Comparison of ENCODE assay signal across 20 mouse cellular contexts in genomic region chr17:5869461-5869860, GRCm38 (mm10). TPM values are rescaled to one million over a fixed set of nuclear protein-coding genes. Genes with fewer than 3 reads are reported as not detected.
A peak's percentile ranks its signal among the peaks of the same experiment; 100 is the strongest.
DNase-seq lines count a peak whose midpoint lies in the region.
"Had no signal": no experiment of that assay in that cellular context is flagged by ENCODE, and none has a peak within 500 bp of the region (broad histone marks: within the 10 kb centered on the region; RNA-seq: fewer than 3 reads in every experiment).

No protein-coding gene starts in this region.

- H3K4me3 ChIP-seq in brown adipose tissue, adult 24 weeks (ENCODE audit: insufficient read depth, low read depth, low read length): no peak overlapping the region
- H3K4me3 ChIP-seq: embryonic facial prominence, embryonic 10.5 days; forebrain, embryonic 13.5 days; gastrocnemius, adult 2 months; heart, embryonic 10.5 days; hindbrain, embryonic 13.5 days had no signal

- H3K27ac ChIP-seq in brown adipose tissue, adult 24 weeks (replicated peaks; ENCODE audit: low read depth, low read length): peak overlapping the region; percentile 32; the same call in 1 of the 2 replicates
- H3K27ac ChIP-seq: embryonic facial prominence, embryonic 10.5 days; forebrain, embryonic 13.5 days; gastrocnemius, adult 2 months; heart, embryonic 10.5 days; hindbrain, embryonic 13.5 days had no signal

- DNase-seq in heart, adult 11 months: peak; percentile 80
- DNase-seq in heart, postnatal 14 days: no peak
- DNase-seq in kidney, adult 9 months: peak; percentile 59
- no peak for DNase-seq in kidney, postnatal 10 days
- DNase-seq in kidney, postnatal 14 days: peak; percentile 34
- DNase-seq in frontal cortex, postnatal 10 days (ENCODE audit: low spot score in 2 of 2): no peak
- DNase-seq in yolk sac, embryonic 10.5 days (ENCODE audit: low spot score): no peak
- DNase-seq: adrenal gland, postnatal 25 days; cerebellum, adult 2 months; cerebellum, postnatal 10 days; forebrain, postnatal 0 days; gastrocnemius, adult 2 months; gastrocnemius, postnatal 36 days; heart, adult 18-20 months; heart, postnatal 10 days had no signal

- H3K4me1 ChIP-seq in brown adipose tissue, adult 24 weeks (ENCODE audit: control insufficient read depth, insufficient read depth, insufficient read length, low read length): peaks cover 22% of the 10 kb centered on the region

- intact Hi-C loops in heart, postnatal 14 days (cut with DNase I): no loop called here

RNA-seq across cellular contexts. Expression of gene Snx9, which starts 28.3 kb away (rescaled TPM):
- total RNA-seq in heart, postnatal 14 days (2021): 10 to 100 TPM; 31.5 to 33.3 TPM
- 45.2 and 49.4 TPM in 2 replicates for polyA plus RNA-seq in brown adipose tissue, adult 24 weeks (2012; ENCODE audit: insufficient read depth, insufficient read length, missing spikeins)

Comparison
In these comparisons a context has a peak if more than half of its experiments do, and no peak if none do; other contexts are left out.
1. DNase-seq: peak in heart, adult 11 months (single experiment), kidney, adult 9 months (single experiment) and kidney, postnatal 14 days (single experiment); none in heart, postnatal 14 days (0 of 2), kidney, postnatal 10 days (single experiment), frontal cortex, postnatal 10 days (0 of 2) and yolk sac, embryonic 10.5 days (single experiment).